Mouse (Mus musculus) hindlimb bud, embryonic 11.5 days (tissue): ENCODE data around the gene Olah.

Experiments used
- DNase-seq: peaks from one replicate; pipeline ENCODE4 v3.0.0-alpha.2; 2012; ENCODE audit warnings: low read depth, low spot score; ENCODE audit errors: extremely low spot score

Gene Olah

GRCm38 (mm10) chr2:3353160-3353559 is 43.9 kb downstream of the Olah start:
- DNase-seq: no peak

DNA sequence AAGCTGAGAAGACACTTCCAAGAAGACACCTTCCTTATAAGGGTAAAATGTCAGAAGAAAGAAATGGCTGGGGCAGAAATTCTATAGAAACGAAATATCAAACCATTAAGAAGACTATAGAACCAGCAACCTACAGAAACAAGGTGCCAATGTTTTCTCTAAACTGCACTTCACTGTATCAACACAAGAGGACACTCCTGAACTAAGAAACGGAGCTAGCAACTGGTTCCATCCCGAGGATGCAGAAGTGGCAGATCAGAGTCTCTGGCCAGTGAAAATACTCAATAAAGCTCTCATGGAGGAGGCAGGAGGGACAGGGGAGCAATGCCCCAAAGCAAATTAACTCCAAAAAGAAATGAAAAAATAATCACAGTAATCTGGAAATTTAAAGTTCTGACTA is 48.1 kb downstream of the Olah start:
- DNase-seq: no peak

DNA sequence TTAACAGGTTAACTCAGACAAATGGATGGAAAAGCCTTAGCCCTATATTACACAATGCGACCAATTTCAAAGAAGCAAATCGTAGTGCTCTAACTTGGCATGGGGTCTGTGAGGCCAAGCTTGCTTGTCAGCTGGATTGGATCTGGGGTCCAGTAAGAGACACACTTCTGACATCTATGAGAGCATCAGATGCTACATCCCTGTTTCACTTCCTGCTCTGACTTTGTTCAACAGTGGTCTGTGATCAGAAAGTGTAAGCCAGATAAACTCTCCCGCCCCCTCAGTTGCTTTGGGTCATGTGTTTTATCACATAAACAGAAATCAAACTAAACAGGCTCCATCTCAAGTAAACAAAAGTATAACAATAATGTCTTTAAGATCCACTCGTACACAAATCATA is 48.6 kb downstream of the Olah start:
- DNase-seq: no peak

DNA sequence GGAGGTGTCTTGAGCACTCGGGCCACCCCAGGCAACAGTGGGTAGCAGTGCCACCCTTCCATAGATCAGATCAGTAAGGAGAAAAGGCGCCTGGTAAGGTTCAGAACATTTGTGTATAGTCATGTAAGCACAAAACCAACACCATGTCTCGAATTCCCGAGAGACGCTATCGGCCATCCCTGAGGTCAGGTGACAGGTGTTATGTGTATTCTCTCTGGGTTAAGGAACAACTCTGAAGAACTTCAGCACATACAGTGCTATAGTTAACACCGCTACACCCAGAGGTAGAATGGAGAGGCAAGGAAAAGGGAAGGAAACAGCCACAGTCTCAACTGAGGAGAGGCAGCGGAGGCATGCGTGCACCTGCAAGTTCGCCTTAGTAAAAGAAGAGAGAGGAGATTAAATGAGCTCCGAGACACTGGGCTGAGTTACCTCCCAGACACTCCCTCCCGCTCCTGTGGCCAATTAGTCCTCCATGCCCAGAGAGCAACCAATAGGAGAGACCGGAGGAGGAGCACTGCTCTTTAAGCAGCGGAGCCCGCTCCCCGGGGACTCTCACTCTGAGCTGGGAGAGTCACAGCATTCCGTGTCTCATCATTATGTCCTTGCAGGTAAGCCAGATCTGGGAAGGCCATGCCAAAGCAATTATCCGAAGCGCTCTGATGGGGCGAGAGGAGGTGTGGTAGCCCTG is 61.3 kb downstream of the Olah start, which contains the start of gene Acbd7:
Acbd7 (plus strand) TSS at position 558 of the 691 bp plus-strand sequence.
- no peak for DNase-seq

- no peak for DNase-seq
These were observed 63.2 kb downstream of the Olah start for GRCm38 (mm10) chr2:3333761-3334160.

DNA sequence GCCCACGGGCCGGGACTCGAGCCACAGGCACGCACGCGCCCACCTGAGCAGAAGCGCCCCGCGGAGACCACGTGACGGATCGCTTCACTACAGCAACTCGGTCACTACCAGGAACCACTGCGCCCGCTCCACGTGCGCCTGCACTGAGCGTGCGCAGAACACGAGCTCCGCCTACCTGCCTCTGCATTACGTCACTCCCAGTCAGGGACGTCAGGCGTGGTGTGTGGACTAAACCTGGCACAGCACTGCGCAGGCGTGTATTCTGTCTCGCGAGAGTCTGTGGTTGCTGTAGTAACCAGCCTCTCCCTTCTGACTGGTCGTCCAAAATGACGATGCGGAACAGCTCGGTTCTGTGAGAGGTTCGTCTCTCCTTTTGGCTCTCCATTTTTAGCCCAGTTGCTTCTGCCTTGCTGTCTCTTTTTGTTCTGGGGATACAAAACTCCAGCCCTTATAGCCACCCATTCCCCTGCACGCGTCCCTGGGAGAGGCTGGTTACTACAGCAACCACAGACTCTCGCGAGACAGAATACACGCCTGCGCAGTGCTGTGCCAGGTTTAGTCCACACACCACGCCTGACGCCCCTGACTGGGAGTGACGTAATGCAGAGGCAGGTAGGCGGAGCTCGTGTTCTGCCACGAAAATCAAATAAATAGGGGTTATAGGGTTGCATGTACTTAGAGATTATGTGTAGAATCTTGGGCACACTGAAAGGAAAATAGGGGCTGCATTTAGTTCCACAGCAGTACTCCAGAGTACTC is 64.3 kb downstream of the Olah start, which contains the start of gene Rpp38:
Rpp38 (minus strand) TSS at position 160 of the 759 bp plus-strand sequence.
- DNase-seq: peak; percentile 92

DNA sequence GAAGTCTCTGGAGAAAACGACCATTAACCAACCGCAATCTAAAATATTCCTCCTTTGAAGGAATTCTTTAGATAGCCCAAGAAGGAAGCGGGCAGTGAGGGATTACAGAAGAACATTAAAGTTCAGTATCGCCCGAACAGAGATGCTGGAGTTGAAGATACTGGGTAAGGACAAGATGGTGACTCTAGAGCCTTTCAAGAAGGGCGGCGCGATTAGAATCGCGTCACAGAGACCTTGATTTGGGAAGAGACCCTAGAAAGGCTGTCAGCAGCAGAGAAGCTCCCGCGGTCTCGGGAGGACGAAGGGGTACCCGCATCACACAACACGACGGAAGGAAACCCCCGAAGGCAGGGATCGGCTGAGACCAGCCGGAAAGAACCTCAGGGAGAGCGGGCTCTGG is 65.0 kb downstream of the Olah start:
- DNase-seq: no peak

DNA sequence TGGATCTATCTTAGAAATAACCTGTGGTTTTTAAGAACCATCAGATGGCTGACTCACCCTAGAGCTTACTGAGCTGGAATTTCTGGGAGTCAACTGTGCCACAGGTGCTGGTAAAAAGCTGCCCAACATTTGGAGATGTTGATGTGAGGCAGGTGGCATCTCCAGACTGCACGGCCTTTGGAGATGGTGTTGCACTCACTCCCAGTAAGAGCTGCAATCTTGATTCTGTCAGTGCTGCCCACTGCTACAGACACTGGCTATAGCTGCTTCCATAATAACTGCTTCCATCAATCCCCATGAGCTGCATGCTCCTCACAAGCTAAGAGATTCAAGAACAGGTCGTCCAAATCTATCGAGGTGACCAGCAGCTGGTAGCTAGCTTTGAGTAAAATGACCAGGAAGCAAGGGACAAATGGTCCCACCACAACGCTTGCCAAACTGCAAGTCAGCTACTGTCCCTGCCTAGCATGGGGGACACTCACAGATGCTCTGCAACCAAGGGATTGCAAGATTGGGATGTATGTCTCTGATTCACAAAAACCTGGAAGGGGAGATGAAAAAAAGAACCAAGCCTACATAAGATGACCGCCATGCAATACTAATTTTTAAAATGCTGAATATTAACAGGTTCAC is 65.8 kb downstream of the Olah start:
- no peak for DNase-seq

GRCm38 (mm10) chr2:3327351-3327750 is 69.7 kb downstream of the Olah start:
- no peak for DNase-seq

DNA sequence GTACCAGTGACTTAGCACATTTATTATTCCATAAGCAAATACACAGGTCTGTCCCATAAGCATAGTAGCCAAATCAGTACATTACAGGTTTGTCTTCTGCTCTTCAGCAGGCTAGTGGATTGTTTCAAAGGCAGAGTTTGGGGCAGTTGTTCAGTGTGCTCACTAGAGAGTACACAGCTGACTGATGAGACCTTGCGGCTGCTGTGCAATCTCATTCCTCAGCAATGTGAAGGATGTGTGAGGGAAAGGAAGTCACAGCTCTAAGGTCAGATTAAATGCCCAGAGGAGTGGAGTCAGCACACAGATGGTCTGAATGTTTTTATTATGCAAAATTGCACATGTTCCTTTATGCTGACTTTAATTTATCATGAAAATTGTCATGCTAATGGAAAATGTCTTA is 70.5 kb downstream of the Olah start:
- DNase-seq: no peak

- DNase-seq: no peak
These were observed 72.5 kb downstream of the Olah start for GRCm38 (mm10) chr2:3324381-3325130.

DNA sequence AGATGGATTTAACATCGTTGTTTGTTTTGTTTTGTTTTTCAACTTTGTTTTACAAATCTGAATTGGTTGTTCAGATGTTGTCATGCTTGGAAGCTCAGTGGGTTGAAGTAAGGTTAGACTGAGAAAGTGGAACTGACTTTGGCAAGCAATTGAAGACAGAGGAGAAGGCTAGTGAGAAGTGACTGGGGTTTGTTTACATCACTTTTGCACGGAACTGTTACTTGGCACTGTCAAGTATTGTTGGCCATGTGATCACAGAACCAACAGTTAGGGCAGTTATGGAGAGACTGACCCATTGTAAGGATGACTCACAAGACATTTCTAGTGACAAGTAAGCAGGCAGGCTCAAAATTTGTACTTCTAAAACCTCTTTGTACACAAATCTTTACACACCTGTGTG is 73.9 kb downstream of the Olah start:
- no peak for DNase-seq

- no peak for DNase-seq
These were observed 91.5 kb downstream of the Olah start for GRCm38 (mm10) chr2:3305426-3306025.

DNA sequence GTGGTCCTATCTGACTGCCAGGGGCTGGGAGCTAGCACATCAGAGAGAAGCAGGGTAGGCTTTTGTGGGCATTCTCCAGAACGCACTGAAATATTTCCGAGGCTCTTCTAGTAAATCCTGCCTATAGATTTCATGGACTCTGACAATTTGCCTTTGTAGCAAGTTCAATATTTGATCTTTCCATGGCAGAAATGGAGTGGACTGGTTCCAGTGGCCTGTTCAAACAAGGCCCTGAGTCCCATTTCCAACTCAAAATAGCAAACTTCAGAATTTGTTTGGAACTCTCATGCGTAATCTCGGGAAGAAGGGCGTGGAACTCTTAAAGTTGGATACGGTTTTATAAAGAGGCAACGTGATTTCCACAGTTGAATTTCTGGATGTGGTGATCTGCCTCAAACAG is 101.2 kb downstream of the Olah start:
- DNase-seq: no peak

DNA sequence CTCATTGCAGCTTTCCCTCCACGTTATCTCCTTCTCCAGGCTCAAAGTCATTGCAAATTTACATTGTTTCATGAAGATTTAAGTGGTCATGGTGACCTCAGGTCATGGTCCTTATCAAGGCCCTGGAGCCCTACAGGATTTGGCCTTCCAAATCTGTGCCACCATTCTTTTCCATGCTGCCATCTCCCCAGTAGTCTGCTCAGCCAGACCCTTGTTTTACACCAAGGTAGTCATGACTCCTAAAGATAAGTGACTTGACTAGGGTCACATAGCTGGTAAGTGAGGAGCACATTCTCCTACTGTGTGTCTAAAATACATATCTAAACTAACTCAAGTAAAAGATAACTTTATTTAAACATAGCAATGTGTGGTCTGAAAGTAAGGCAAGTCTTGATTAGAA is 104.8 kb downstream of the Olah start:
- no peak for DNase-seq
